Mouse (Mus musculus) liver, adult 2 months (tissue): ENCODE data around the gene Ero1lb. TPM values are rescaled to one million over a fixed set of nuclear protein-coding genes. Genes with fewer than 3 reads are reported as not detected.

Source experiments
- DNase-seq: peaks from one replicate; pipeline ENCODE4 v3.0.0-alpha.2; 2011; ENCODE audit warnings: low read depth, low spot score; ENCODE audit errors: extremely low read depth
- H3K27ac ChIP-seq: fragments of 200-500 bp; replicated peaks from 2 replicates; pipeline ENCODE4 v1.5.1; 2012; ENCODE audit warnings: low read depth, mild to moderate bottlenecking, control low read depth, inconsistent platforms, low read length; ENCODE audit not compliant: insufficient read depth
- H3K27me3 ChIP-seq: fragments of 200-500 bp; 2 replicates; pipeline ENCODE4 v1.6.1; 2012; ENCODE audit warnings: mild to moderate bottlenecking, moderate library complexity, low read length, inconsistent platforms; ENCODE audit not compliant: control insufficient read depth, insufficient read depth
- H3K36me3 ChIP-seq: fragments of 200-500 bp; 2 replicates; pipeline ENCODE4 v1.6.1; 2012; ENCODE audit warnings: low read length, inconsistent platforms; ENCODE audit not compliant: control insufficient read depth, insufficient read depth
- H3K4me1 ChIP-seq: fragments of 200-500 bp; 2 replicates; pipeline ENCODE4 v1.6.1; 2011; ENCODE audit warnings: low read length; ENCODE audit not compliant: control insufficient read depth, insufficient read depth
- H3K4me3 ChIP-seq: fragments of 200-500 bp; 2 replicates; pipeline ENCODE4 v1.5.1; 2011; ENCODE audit warnings: low read depth, mild to moderate bottlenecking, control low read depth, low read length, moderate library complexity; ENCODE audit not compliant: insufficient read depth
- H3K79me2 ChIP-seq: fragments of 200-500 bp; 2 replicates; pipeline ENCODE4 v1.6.1; 2012; ENCODE audit warnings: inconsistent platforms, mild to moderate bottlenecking, low read length, moderate library complexity; ENCODE audit not compliant: control insufficient read depth, insufficient read depth
- H3K9ac ChIP-seq: fragments of 200-500 bp; 2 replicates; pipeline ENCODE4 v1.6.1; 2012; ENCODE audit warnings: low read depth, mild to moderate bottlenecking, control low read depth, inconsistent platforms, low read length
- CTCF ChIP-seq: fragments of 200-500 bp; IDR thresholded peaks from 2 replicates; pipeline ENCODE4 v1.5.1; 2011; ENCODE audit warnings: low read depth, low read length, control low read depth
- POLR2A ChIP-seq: fragments of 200-500 bp; IDR thresholded peaks from 2 replicates; pipeline ENCODE4 v1.6.1; 2011; ENCODE audit warnings: low read length, control low read depth; ENCODE audit not compliant: insufficient read depth; ENCODE audit errors: extremely low read depth
- WGBS: fragments of 180-500 bp; shearing (Covaris S2); methylation state at CpG from one replicate; pipeline ENCODE4 v1.1.7; 2018; 5-methylcytosine and 5-hydroxymethylcytosine counted together
- polyA plus RNA-seq: library from polyadenylated mRNA; depleted of rRNA; stranded (reverse); fragments of >200 nt; gene quantifications from 2 replicates; pipeline ENCODE4 v1.2.3, GENCODE M21; 2012
- total RNA-seq: library from RNA; depleted of rRNA; stranded (reverse); fragments of >200 nt; gene quantifications from 2 replicates; pipeline ENCODE4 v1.2.3, GENCODE M21; 2014

Ero1lb gene
- total and polyA plus RNA-seq, 2 experiments: 13.2 to 36.0 TPM

DNA sequence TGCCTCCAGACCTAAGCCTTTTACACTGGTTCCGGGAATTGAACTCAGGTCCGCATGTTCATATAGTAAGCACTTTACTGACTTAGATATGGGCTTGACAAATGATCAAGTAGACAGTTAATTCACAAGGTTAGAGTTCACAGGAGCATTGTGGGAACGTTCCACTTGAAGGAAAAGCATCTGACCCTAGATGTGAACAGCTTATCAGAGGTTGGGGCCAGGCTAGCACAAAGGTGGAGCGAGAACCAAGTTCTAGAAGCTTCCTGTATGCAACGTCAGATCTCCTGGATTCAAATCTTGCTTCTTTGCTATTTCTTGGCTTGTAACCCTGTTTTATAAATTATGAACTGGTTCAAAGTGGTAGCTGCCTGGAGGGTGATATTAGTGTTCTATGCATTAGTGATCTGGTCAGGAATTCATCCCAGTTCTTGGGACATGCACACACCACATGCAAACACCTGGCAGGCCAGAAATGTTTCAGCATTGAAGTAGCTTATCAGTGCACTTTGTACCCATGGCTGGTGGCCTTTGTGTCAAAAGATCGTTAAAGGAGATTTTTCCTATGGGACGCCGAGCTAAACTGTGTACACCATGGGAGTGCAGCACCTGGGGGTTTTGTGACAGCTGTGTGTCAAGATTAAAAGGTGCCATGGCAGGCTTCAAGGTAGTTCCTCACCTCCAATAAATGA, 21.6 kb upstream of the Ero1lb start:
- Histone ChIP-seq H3K27ac (peak overlapping the region; percentile 91), H3K27me3 (no peaks in the 10 kb centered on the region), H3K4me1 (peaks cover 23% of the 10 kb centered on the region), H3K79me2 (no peaks in the 10 kb centered on the region), H3K9ac (no peak overlapping the region), H3K36me3 (no peaks in the 10 kb centered on the region), H3K4me3 (no peak overlapping the region)
- WGBS: 47% methylated on average over 8 of the region's 8 CpGs
- TF ChIP-seq POLR2A (no peak), CTCF (no peak)
- peak; percentile 97 for DNase-seq

DNA sequence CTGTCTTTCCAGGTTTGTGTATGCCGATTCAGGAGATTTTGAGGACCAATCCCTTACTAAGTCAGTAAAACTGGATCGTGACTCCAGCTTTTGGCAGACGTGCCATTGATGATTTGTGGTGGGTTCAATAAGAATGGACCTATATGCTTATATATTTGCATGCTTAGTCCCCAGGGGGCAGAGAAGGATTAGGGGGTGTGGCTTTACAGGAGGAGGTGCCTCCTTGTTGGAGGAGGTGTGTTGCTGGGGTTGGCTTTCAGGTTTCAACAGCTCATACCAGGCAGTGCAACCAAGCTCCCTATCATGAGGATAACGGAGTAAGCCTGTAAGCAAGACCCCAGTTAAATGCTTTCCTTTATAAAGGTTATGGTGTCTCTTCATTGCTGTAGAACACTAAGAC, 11.5 kb upstream of the Ero1lb start:
- H3K36me3 ChIP-seq: no peaks in the 10 kb centered on the region
- H3K4me3 ChIP-seq: no peak overlapping the region
- H3K27ac ChIP-seq: no peak overlapping the region
- H3K27me3 ChIP-seq: no peaks in the 10 kb centered on the region
- TF ChIP-seq POLR2A (no peak), CTCF (no peak)
- H3K9ac ChIP-seq: no peak overlapping the region
- no peak for DNase-seq
- WGBS: 66% methylated on average over 4 of the region's 4 CpGs
- H3K4me1 ChIP-seq: peaks cover 14% of the 10 kb centered on the region
- no peaks in the 10 kb centered on the region for H3K79me2 ChIP-seq

DNA sequence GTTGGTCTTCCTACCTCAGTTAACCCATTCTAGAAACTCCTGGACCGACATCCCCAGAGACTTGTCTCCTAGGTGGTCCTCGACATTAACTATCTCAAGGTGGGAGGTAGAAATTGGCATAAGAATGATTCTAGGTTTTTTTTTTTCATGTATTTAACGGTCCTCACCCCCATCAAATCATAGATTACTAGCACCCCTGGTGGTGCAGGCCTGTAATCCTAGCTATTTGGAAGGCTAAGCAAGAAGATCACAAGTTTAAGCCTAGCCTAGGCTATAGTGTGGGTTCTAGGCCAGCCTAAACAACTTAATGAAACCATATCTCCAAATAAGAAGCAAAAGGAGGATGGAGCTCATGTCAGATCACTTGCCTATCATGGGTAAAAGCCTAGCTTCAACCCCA, 6.6 kb upstream of the Ero1lb start:
- H3K4me3 ChIP-seq: no peak overlapping the region
- H3K79me2 ChIP-seq: no peaks in the 10 kb centered on the region
- H3K4me1 ChIP-seq: no peaks in the 10 kb centered on the region
- 75% methylated on average over 3 of the region's 3 CpGs for WGBS
- no peaks in the 10 kb centered on the region for H3K27me3 ChIP-seq
- no peak for TF ChIP-seq CTCF
- TF ChIP-seq POLR2A: no peak
- no peaks in the 10 kb centered on the region for H3K36me3 ChIP-seq
- DNase-seq: no peak
- no peak overlapping the region for H3K9ac ChIP-seq
- no peak overlapping the region for H3K27ac ChIP-seq

DNA sequence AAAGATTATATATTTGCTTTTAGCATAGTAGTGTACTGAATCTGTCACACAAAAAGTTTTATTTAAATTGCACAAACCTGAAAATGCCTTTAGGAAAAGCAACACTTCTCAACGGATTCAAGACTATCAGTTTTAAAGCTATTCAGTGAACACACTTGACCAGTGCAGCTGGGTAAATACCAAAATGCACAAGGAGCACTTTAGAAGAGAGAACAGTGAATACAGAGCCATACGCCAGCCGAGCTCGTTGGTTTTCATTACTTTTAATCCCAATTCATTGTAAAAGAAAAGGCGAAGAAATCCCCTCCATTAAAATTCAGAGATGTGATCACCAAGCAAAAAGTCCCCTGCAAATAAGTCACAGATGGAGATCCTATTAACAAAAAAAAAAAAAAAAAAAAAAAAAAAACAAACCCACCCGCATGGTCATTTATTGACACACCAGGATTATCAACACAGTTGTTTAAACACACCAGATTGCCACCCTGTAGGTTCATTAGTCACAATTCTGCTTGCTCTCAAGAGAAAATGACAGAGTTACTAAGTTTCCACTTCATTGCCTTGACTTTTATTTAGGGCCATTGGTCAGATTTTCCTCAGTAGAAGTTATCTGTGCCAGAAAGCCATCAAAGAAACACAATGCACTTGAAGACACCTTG, 6.1 kb upstream of the Ero1lb start:
- no peak overlapping the region for H3K4me3 ChIP-seq
- DNase-seq: no peak
- TF ChIP-seq POLR2A (no peak), CTCF (no peak)
- WGBS: 73% methylated on average over 6 of the region's 6 CpGs
- H3K4me1 ChIP-seq: no peaks in the 10 kb centered on the region
- no peaks in the 10 kb centered on the region for H3K36me3 ChIP-seq
- H3K27ac ChIP-seq: no peak overlapping the region
- H3K9ac ChIP-seq: no peak overlapping the region
- no peaks in the 10 kb centered on the region for H3K27me3 ChIP-seq
- H3K79me2 ChIP-seq: no peaks in the 10 kb centered on the region

DNA sequence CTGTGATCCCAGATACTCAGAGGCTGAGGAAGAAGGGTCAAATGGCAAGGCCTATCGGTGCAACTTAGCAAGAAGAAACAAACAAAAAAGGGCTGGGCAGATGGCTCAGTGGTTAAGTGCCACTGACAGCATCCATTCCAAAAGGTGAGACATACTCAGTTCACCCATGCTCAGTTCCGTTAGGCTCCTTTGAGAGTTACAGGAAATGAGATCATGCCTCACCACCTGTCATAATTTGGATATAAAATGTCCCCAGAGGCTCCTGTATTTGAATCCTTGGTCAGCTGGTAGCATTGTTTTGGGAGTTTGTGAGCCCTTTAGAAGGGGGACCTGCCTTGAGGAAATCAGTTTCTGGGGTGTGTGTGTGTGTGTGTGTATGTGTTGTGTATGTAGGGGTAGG, 3.9 kb upstream of the Ero1lb start:
- DNase-seq: no peak
- H3K79me2 ChIP-seq: peaks cover 10% of the 10 kb centered on the region
- H3K4me3 ChIP-seq: no peak overlapping the region
- 86% methylated on average over 2 of the region's 2 CpGs for WGBS
- no peak overlapping the region for H3K9ac ChIP-seq
- no peaks in the 10 kb centered on the region for H3K27me3 ChIP-seq
- peaks cover 8% of the 10 kb centered on the region; the same call in 1 of the 2 replicates for H3K4me1 ChIP-seq
- H3K27ac ChIP-seq: no peak overlapping the region
- no peak for TF ChIP-seq CTCF
- TF ChIP-seq POLR2A: no peak
- no peaks in the 10 kb centered on the region for H3K36me3 ChIP-seq

DNA sequence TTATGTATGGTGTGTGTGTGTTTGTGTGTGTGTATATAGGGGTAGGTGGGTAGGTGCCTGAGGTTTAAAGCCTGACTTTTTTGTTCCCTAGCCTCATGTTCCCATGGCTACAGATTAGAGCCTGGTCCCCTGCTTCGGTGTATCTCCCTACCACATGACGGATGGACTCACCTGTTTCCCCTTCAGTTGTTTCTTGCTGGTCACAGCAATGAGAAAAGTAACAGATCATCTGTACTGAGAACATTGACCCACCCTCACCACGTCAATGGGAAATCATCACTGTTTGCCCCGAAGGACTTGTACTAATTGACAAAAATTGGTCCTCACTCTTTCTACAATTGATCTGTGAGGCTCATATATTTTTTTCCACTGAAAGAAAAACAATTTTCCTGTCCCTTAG, 3.4 kb upstream of the Ero1lb start:
- Histone ChIP-seq H3K79me2 (peaks cover 11% of the 10 kb centered on the region), H3K4me1 (peaks cover 10% of the 10 kb centered on the region; the same call in 1 of the 2 replicates), H3K36me3 (no peaks in the 10 kb centered on the region), H3K4me3 (no peak overlapping the region), H3K27ac (no peak overlapping the region), H3K9ac (no peak overlapping the region), H3K27me3 (no peaks in the 10 kb centered on the region)
- no peak for TF ChIP-seq POLR2A
- no peak for DNase-seq
- WGBS: 90% methylated on average over 4 of the region's 4 CpGs
